ENCODE assay signal across 17 mouse cellular contexts in genomic region chr14:121261229-121261879, GRCm38 (mm10).
DNase-seq lines count a peak whose midpoint lies in the region; ATAC-seq lines count a peak whose summit lies in the region.
"Had no signal": no experiment of that assay in that cellular context is flagged by ENCODE, and none has a peak within 500 bp of the region (broad histone marks: within the 10 kb centered on the region; RNA-seq: fewer than 3 reads in every experiment).

No protein-coding gene starts in this region.

- H3K4me3 ChIP-seq in hindbrain, embryonic 13.5 days, result no peak overlapping the region
- no peak overlapping the region for H3K4me3 ChIP-seq in hindbrain, embryonic 10.5 days
- H3K4me3 ChIP-seq: hindbrain, embryonic 12.5 days had no signal

- no peak for DNase-seq in hindbrain, embryonic 10.5 days (ENCODE audit: low spot score)
- DNase-seq in 416B (ENCODE audit: low read depth), result peak; percentile 49
- peak; percentile 63 for DNase-seq in induced T-regulatory cell, adult 2 months (ENCODE audit: low read depth)
- no peak for DNase-seq in left cerebral cortex, postnatal 4 days
- no peak for DNase-seq in right cerebral cortex, postnatal 14 days
- no peak for DNase-seq in frontal cortex, postnatal 25 days (ENCODE audit: low spot score in 2 of 2)
- DNase-seq: cerebellum, adult 9-11 months; gastrocnemius, postnatal 14 days; kidney, postnatal 14 days; liver; liver, postnatal 0 days; lung, postnatal 14 days; right cerebral cortex, adult 18-20 months had no signal

- H3K9ac ChIP-seq in hindbrain, embryonic 13.5 days, result 0 out of 2 replicates have a peak overlapping the region, but pooled peaks have one; percentile 19
- H3K9ac ChIP-seq: hindbrain, embryonic 12.5 days; liver, postnatal 0 days had no signal

- H3K36me3 ChIP-seq in hindbrain, embryonic 13.5 days, result peaks cover 28% of the 10 kb centered on the region
- peaks cover 54% of the 10 kb centered on the region for H3K36me3 ChIP-seq in hindbrain, embryonic 10.5 days

- ATAC-seq in hindbrain, embryonic 13.5 days (ENCODE audit: low FRiP score), result no peak
- ATAC-seq in common myeloid progenitor, adult 5-6 weeks (replicated peaks; ENCODE audit: low read depth, poor library complexity, severe bottlenecking), result 0 out of 2 replicates have a peak, but pooled peaks have one; percentile 15
- ATAC-seq: liver, postnatal 0 days; midbrain, embryonic 16.5 days had no signal

- no peak overlapping the region for H3K4me2 ChIP-seq in hindbrain, embryonic 13.5 days
- H3K4me2 ChIP-seq: hindbrain, embryonic 12.5 days had no signal

- intact Hi-C loops in left cerebral cortex, postnatal 4 days (cut with DNase I), result no loop called here

- no peak overlapping the region for H3K27ac ChIP-seq in hindbrain, embryonic 13.5 days
- no peak overlapping the region for H3K27ac ChIP-seq in hindbrain, embryonic 10.5 days
- H3K27ac ChIP-seq: hindbrain, embryonic 12.5 days had no signal

- H3K27me3 ChIP-seq in hindbrain, embryonic 13.5 days, result no peaks in the 10 kb centered on the region
- H3K27me3 ChIP-seq in hindbrain, embryonic 10.5 days (ENCODE audit: insufficient read depth, poor library complexity, severe bottlenecking), result no peaks in the 10 kb centered on the region
- H3K27me3 ChIP-seq: hindbrain, embryonic 12.5 days had no signal

- 78% methylated on average over 5 of the region's 5 CpGs for WGBS in hindbrain, embryonic 13.5 days
- 80% methylated on average over 5 of the region's 5 CpGs for WGBS in hindbrain, embryonic 10.5 days

- no peaks in the 10 kb centered on the region for H3K9me3 ChIP-seq in hindbrain, embryonic 13.5 days
- H3K9me3 ChIP-seq in hindbrain, embryonic 10.5 days, result no peaks in the 10 kb centered on the region
- H3K9me3 ChIP-seq: hindbrain, embryonic 12.5 days had no signal

- H3K4me1 ChIP-seq in hindbrain, embryonic 13.5 days (replicated peaks), result 0 out of 2 replicates have a peak, but pooled peaks cover 3% of the 10 kb centered on the region
- peaks cover 14% of the 10 kb centered on the region for H3K4me1 ChIP-seq in hindbrain, embryonic 10.5 days (replicated peaks)

Comparison
In these comparisons a context has a peak if more than half of its experiments do, and no peak if none do; other contexts are left out.
1. DNase-seq: peak in 416B (single experiment) and induced T-regulatory cell, adult 2 months (single experiment); none in hindbrain, embryonic 10.5 days (single experiment), left cerebral cortex, postnatal 4 days (single experiment), right cerebral cortex, postnatal 14 days (single experiment) and frontal cortex, postnatal 25 days (0 of 2).